Mouse (Mus musculus) forebrain, embryonic 13.5 days (tissue): ENCODE results near the gene P2ry2. TPM values are rescaled to one million over a fixed set of nuclear protein-coding genes. Genes with fewer than 3 reads are reported as not detected.

ENCODE experiments used
- ATAC-seq: fragments of 200-750 bp; cut with Nextera tagmentation; 2 replicates; pipeline ENCODE4 v1.8.0; 2017
- H3K27ac ChIP-seq: fragments of 300-500 bp; sonication (generic); 2 replicates; pipeline ENCODE4 v1.5.1; 2015; ENCODE audit warnings: inconsistent platforms, mild to moderate bottlenecking, moderate library complexity
- H3K27me3 ChIP-seq: fragments of 300-500 bp; sonication (generic); 2 replicates; pipeline ENCODE4 v1.6.1; 2015; ENCODE audit warnings: mild to moderate bottlenecking, inconsistent platforms
- H3K36me3 ChIP-seq: fragments of 300-500 bp; sonication (generic); 2 replicates; pipeline ENCODE4 v1.6.1; 2015; ENCODE audit warnings: mild to moderate bottlenecking, inconsistent platforms; ENCODE audit not compliant: poor library complexity, severe bottlenecking
- H3K4me1 ChIP-seq: fragments of 300-500 bp; sonication (generic); 2 replicates; pipeline ENCODE4 v1.6.1; 2015; ENCODE audit warnings: inconsistent platforms
- H3K4me2 ChIP-seq: fragments of 300-500 bp; sonication (generic); 2 replicates; pipeline ENCODE4 v1.6.1; 2015; ENCODE audit warnings: inconsistent platforms, mild to moderate bottlenecking, moderate library complexity
- H3K4me3 ChIP-seq: fragments of 300-500 bp; sonication (generic); 2 replicates; pipeline ENCODE4 v1.5.1; 2015; ENCODE audit warnings: mild to moderate bottlenecking, inconsistent platforms
- H3K9ac ChIP-seq: fragments of 300-500 bp; sonication (generic); 2 replicates; pipeline ENCODE4 v1.6.1; 2015; ENCODE audit warnings: mild to moderate bottlenecking, inconsistent platforms
- H3K9me3 ChIP-seq: fragments of 300-500 bp; sonication (generic); replicated peaks from 2 replicates; pipeline ENCODE4 v1.6.1; 2016; ENCODE audit warnings: inconsistent platforms
- WGBS: fragments of 180-500 bp; shearing (Covaris S2); methylation state at CpG from one replicate; pipeline ENCODE4 v1.1.7; 2015; 5-methylcytosine and 5-hydroxymethylcytosine counted together
- polyA plus RNA-seq: library from polyadenylated mRNA; unstranded; fragments of >200 nt; fragmentation: Nextera tagmentation; extraction: Ambion mirVana; gene quantifications from 2 replicates; pipeline ENCODE4 v1.2.1, GENCODE M21; 2015

P2ry2 gene
- polyA plus RNA-seq, 1 experiment from 2014 or later: not detected

DNA sequence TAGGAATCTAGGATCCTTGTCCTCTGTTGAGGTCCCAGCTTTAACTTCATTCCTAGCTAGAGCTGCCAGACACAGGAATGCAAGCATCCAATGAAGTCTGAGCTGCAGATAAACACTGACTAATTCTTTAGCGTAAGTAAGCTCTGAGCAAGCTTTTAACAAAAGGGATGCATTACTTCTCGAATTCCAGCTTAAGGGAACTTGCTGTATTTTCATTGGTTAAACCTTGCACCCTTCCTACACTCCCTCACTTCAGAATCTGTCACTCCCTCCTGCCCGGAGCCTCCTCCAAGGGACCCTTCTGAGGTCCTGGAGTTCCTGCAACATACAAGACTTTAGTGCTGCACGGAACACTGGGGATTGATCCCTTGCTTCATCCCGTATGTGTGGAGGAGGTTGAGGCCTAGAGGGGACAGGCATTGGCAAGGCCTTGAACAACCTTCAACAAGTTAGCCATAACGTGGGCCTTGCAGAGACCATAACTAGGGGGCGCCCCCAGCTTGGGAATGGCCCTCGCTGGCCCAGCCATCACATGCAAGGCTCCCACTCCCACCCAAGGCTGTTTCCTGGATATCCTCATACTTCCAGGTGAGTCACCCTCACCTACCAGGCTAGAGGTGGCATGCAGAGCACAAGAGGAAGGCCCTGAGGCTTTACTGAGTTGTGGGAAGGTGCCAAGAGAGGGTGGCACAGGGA lies 31.3 kb upstream of the P2ry2 start:
- ATAC-seq: no peak
- Histone ChIP-seq H3K36me3 (no peaks in the 10 kb centered on the region), H3K4me2 (no peak overlapping the region), H3K4me3 (no peak overlapping the region), H3K4me1 (no peaks in the 10 kb centered on the region), H3K27ac (no peak overlapping the region), H3K9me3 (no peaks in the 10 kb centered on the region), H3K9ac (no peak overlapping the region), H3K27me3 (no peaks in the 10 kb centered on the region)
- 45% methylated on average over 8 of the region's 8 CpGs for WGBS

GRCm38 (mm10) chr7:101041977-101042749 lies 29.5 kb upstream of the P2ry2 start:
- Histone ChIP-seq H3K9me3 (no peaks in the 10 kb centered on the region), H3K4me3 (no peak overlapping the region), H3K9ac (no peak overlapping the region), H3K27ac (no peak overlapping the region), H3K36me3 (no peaks in the 10 kb centered on the region), H3K4me1 (no peaks in the 10 kb centered on the region), H3K4me2 (no peak overlapping the region), H3K27me3 (no peaks in the 10 kb centered on the region)
- 70% methylated on average over 5 of the region's 5 CpGs for WGBS
- no peak for ATAC-seq

GRCm38 (mm10) chr7:101041544-101041943 lies 28.9 kb upstream of the P2ry2 start:
- Histone ChIP-seq H3K9me3 (no peaks in the 10 kb centered on the region), H3K4me1 (no peaks in the 10 kb centered on the region), H3K4me3 (no peak overlapping the region), H3K27ac (no peak overlapping the region), H3K9ac (no peak overlapping the region), H3K27me3 (no peaks in the 10 kb centered on the region), H3K36me3 (no peaks in the 10 kb centered on the region), H3K4me2 (no peak overlapping the region)
- WGBS: 78% methylated on average over 2 of the region's 2 CpGs
- ATAC-seq: no peak

GRCm38 (mm10) chr7:101033371-101033770 lies 20.7 kb upstream of the P2ry2 start:
- H3K27ac ChIP-seq: no peak overlapping the region
- H3K27me3 ChIP-seq: no peaks in the 10 kb centered on the region
- no peaks in the 10 kb centered on the region for H3K9me3 ChIP-seq
- ATAC-seq: no peak
- H3K36me3 ChIP-seq: no peaks in the 10 kb centered on the region
- H3K4me1 ChIP-seq: no peaks in the 10 kb centered on the region; the same call in 1 of the 2 replicates
- H3K9ac ChIP-seq: no peak overlapping the region
- H3K4me2 ChIP-seq: no peak overlapping the region
- no peak overlapping the region for H3K4me3 ChIP-seq
- 86% methylated on average over 2 of the region's 2 CpGs for WGBS

- no peak for ATAC-seq
- Histone ChIP-seq H3K9ac (no peak overlapping the region), H3K36me3 (no peaks in the 10 kb centered on the region)
Observed at GRCm38 (mm10) chr7:101031234-101031633, 18.6 kb upstream of the P2ry2 start.

GRCm38 (mm10) chr7:101030756-101031155 lies 18.1 kb upstream of the P2ry2 start:
- Histone ChIP-seq H3K9ac (no peak overlapping the region), H3K4me2 (no peak overlapping the region), H3K4me1 (no peaks in the 10 kb centered on the region; the same call in 1 of the 2 replicates), H3K9me3 (no peaks in the 10 kb centered on the region), H3K36me3 (no peaks in the 10 kb centered on the region), H3K4me3 (no peak overlapping the region), H3K27me3 (no peaks in the 10 kb centered on the region), H3K27ac (no peak overlapping the region)
- no peak for ATAC-seq

More at GRCm38 (mm10) chr7:101031234-101031633, 18.6 kb upstream of the P2ry2 start:
- WGBS: 43% methylated on average over 8 of the region's 8 CpGs
- Histone ChIP-seq H3K27me3 (no peaks in the 10 kb centered on the region), H3K27ac (no peak overlapping the region), H3K4me2 (no peak overlapping the region), H3K4me3 (no peak overlapping the region), H3K4me1 (no peaks in the 10 kb centered on the region; the same call in 1 of the 2 replicates), H3K9me3 (no peaks in the 10 kb centered on the region)

DNA sequence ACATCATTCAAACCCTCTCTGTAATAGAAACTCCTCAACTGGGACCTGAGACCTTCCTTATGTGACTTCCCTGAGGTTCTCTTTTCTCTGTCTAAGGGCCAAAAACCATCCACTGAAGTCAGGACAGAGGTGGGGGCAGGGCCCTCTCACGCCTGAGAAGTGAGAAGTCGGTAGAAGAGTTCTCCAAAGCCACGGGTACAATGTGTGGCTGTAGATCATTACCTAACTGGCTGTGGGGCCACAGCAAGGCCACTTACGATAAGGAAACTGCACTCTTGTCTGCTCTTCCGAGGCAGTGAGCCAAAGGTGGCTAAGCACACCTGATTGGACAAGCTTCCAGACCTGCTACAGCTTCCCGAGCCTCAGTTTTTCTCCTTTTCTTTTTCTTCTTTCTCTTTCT lies 16.8 kb upstream of the P2ry2 start:
- Histone ChIP-seq H3K4me3 (no peak overlapping the region), H3K27ac (no peak overlapping the region), H3K9me3 (no peaks in the 10 kb centered on the region), H3K9ac (no peak overlapping the region), H3K27me3 (no peaks in the 10 kb centered on the region), H3K4me1 (no peaks in the 10 kb centered on the region; the same call in 1 of the 2 replicates), H3K36me3 (no peaks in the 10 kb centered on the region), H3K4me2 (no peak overlapping the region)
- no peak for ATAC-seq
- 89% methylated on average over 6 of the region's 6 CpGs for WGBS

GRCm38 (mm10) chr7:101028991-101029390 lies 16.3 kb upstream of the P2ry2 start:
- Histone ChIP-seq H3K4me2 (no peak overlapping the region), H3K9ac (no peak overlapping the region), H3K4me1 (no peaks in the 10 kb centered on the region; the same call in 1 of the 2 replicates), H3K4me3 (no peak overlapping the region), H3K9me3 (no peaks in the 10 kb centered on the region), H3K36me3 (no peaks in the 10 kb centered on the region), H3K27ac (no peak overlapping the region), H3K27me3 (no peaks in the 10 kb centered on the region)
- no peak for ATAC-seq
- 94% methylated on average over 9 of the region's 9 CpGs for WGBS

DNA sequence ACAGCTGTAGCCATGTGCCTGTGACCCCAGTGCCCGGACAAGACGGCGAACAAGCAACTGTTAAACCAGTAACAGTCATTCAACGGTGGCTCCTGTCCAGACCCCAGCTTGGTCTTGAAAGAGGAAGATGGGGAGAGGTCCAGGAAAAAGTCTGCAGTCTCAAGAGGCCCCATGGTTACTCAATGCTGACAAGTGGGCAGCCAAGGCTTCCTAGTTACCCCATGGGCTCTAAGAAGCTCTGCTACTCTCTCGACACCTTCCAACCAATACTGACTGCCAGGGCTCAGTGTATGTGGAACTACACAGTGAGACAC lies 15.7 kb upstream of the P2ry2 start:
- Histone ChIP-seq H3K4me3 (no peak overlapping the region), H3K4me1 (no peaks in the 10 kb centered on the region; the same call in 1 of the 2 replicates), H3K27ac (no peak overlapping the region), H3K9me3 (no peaks in the 10 kb centered on the region), H3K9ac (no peak overlapping the region), H3K36me3 (no peaks in the 10 kb centered on the region), H3K4me2 (no peak overlapping the region), H3K27me3 (no peaks in the 10 kb centered on the region)
- WGBS: 91% methylated on average over 5 of the region's 5 CpGs
- no peak for ATAC-seq

- WGBS: 90% methylated on average over 10 of the region's 10 CpGs
- Histone ChIP-seq H3K4me2 (no peak overlapping the region), H3K27ac (no peak overlapping the region), H3K9ac (no peak overlapping the region), H3K27me3 (no peaks in the 10 kb centered on the region), H3K4me1 (no peaks in the 10 kb centered on the region; the same call in 1 of the 2 replicates), H3K4me3 (no peak overlapping the region), H3K9me3 (no peaks in the 10 kb centered on the region), H3K36me3 (no peaks in the 10 kb centered on the region)
- no peak for ATAC-seq
Observed at GRCm38 (mm10) chr7:101027623-101028443, 15.2 kb upstream of the P2ry2 start.

GRCm38 (mm10) chr7:101026836-101027235 lies 14.2 kb upstream of the P2ry2 start:
- WGBS: 43% methylated on average over 5 of the region's 5 CpGs

GRCm38 (mm10) chr7:101017492-101017891 lies 4.8 kb upstream of the P2ry2 start:
- Histone ChIP-seq H3K27me3 (peaks cover 22% of the 10 kb centered on the region), H3K4me3 (no peak overlapping the region), H3K27ac (no peak overlapping the region), H3K9ac (no peak overlapping the region), H3K9me3 (no peaks in the 10 kb centered on the region), H3K4me1 (peaks cover 11% of the 10 kb centered on the region), H3K4me2 (no peak overlapping the region), H3K36me3 (no peaks in the 10 kb centered on the region)
- no peak for ATAC-seq
- WGBS: 60% methylated on average over 6 of the region's 6 CpGs

More at GRCm38 (mm10) chr7:101026836-101027235, 14.2 kb upstream of the P2ry2 start:
- no peaks in the 10 kb centered on the region for H3K27me3 ChIP-seq
- H3K9ac ChIP-seq: no peak overlapping the region
- ATAC-seq: no peak
- H3K4me3 ChIP-seq: no peak overlapping the region
- H3K36me3 ChIP-seq: no peaks in the 10 kb centered on the region
- H3K9me3 ChIP-seq: no peaks in the 10 kb centered on the region
- H3K4me1 ChIP-seq: no peaks in the 10 kb centered on the region; the same call in 1 of the 2 replicates
- H3K27ac ChIP-seq: no peak overlapping the region
- no peak overlapping the region for H3K4me2 ChIP-seq
